Mouse (Mus musculus) G1E-ER4 (cell line): ENCODE data around the gene Prkab1. TPM values are rescaled to one million over a fixed set of nuclear protein-coding genes. Genes with fewer than 3 reads are reported as not detected.

Experiments used
- GATA1 ChIP-seq: IDR thresholded peaks from one replicate; pipeline ENCODE4 v1.8.0; 2012; ENCODE audit warnings: low read length, inconsistent platforms
- polyA plus RNA-seq: library from polyadenylated mRNA; stranded (reverse); fragments of >175 nt; gene quantifications from 2 replicates; pipeline ENCODE4 v1.2.3, GENCODE M21; 2012

The Prkab1 gene
- polyA plus RNA-seq, 1 experiment = 432 TPM

- no peak for TF ChIP-seq GATA1
Observed at GRCm38 (mm10) chr5:115975672-115976071, 48.6 kb downstream of the Prkab1 start.

DNA sequence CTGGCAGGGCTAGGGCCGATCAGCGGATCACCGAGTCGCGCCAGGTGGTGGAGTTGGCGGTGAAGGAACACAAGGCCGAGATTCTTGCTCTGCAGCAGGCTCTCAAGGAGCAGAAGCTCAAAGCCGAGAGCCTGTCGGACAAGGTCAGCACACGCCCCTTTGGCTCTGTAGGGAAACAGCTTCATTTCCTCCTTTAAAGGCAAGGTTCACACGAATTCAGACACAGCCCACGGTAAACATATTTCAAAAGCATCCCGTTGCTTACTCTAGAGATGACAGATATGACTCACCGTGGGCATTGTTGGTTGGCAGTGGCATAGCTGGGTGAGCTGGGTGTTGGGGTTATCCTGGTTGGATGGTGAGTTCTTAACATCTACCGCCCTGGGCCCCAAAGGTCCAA, 53.1 kb downstream of the Prkab1 start:
- no peak for TF ChIP-seq GATA1

Other genes starting within 250 kb of the Prkab1 start
- gene Cit, start 179.2 kb downstream of the Prkab1 start, polyA plus RNA-seq = 40.0 and 47.5 TPM in 2 replicates
- not detected in 2 replicates for gene Tmem233, start 58.7 kb upstream of the Prkab1 start, polyA plus RNA-seq